Mouse (Mus musculus) MEL (cell line): ENCODE results near the gene Ptk7. TPM values are rescaled to one million over a fixed set of nuclear protein-coding genes. Genes with fewer than 3 reads are reported as not detected.

Experiments
- DNase-seq: peaks from one replicate; pipeline ENCODE4 v3.0.0; 2011; ENCODE audit warnings: low read depth, low spot score
- H3K27ac ChIP-seq: 2 replicates; pipeline ENCODE4 v1.5.1; 2012; ENCODE audit warnings: low read depth, mild to moderate bottlenecking, control low read depth, low read length, moderate library complexity; ENCODE audit not compliant: control insufficient read depth
- H3K27me3 ChIP-seq, 2 experiments: fragments of 150-350 bp in 1 of 2; sonication (generic) in 1 of 2; 2 replicates each; pipeline ENCODE4 v1.6.1; 2012; ENCODE audit warnings: low read length in 2 of 2, mild to moderate bottlenecking in 2 of 2, improper control_type of control experiment in 1 of 2, moderate library complexity in 1 of 2; ENCODE audit not compliant: insufficient read depth in 2 of 2, control insufficient read depth in 1 of 2
- H3K36me3 ChIP-seq, 2 experiments: 2 replicates each; pipeline ENCODE4 v1.6.1; 2012 to 2014; ENCODE audit warnings: low read length in 2 of 2, improper control_type of control experiment in 1 of 2, inconsistent platforms in 1 of 2, mild to moderate bottlenecking in 1 of 2; ENCODE audit not compliant: insufficient read depth in 2 of 2, control insufficient read depth in 1 of 2
- H3K4me1 ChIP-seq, 2 experiments: fragments of 150-350 bp in 1 of 2; sonication (generic) in 1 of 2; 2 replicates each; pipeline ENCODE4 v1.6.1; 2012; ENCODE audit warnings: low read length in 2 of 2, improper control_type of control experiment in 1 of 2, mild to moderate bottlenecking in 1 of 2; ENCODE audit not compliant: insufficient read depth in 2 of 2, control insufficient read depth in 1 of 2
- H3K4me3 ChIP-seq, 2 experiments: fragments of 150-350 bp in 1 of 2; sonication (generic) in 1 of 2; 2 replicates each; pipeline ENCODE4 v1.5.1; 2012; ENCODE audit warnings: low read depth in 2 of 2, low read length in 2 of 2, mild to moderate bottlenecking in 2 of 2, moderate library complexity in 2 of 2, control low read depth in 1 of 2, improper control_type of control experiment in 1 of 2; ENCODE audit not compliant: control insufficient read depth in 1 of 2, insufficient read depth in 1 of 2
- H3K79me2 ChIP-seq: 2 replicates; pipeline ENCODE4 v1.6.1; 2012; ENCODE audit warnings: mild to moderate bottlenecking, low read length, moderate library complexity; ENCODE audit not compliant: control insufficient read depth, poor library complexity, insufficient read depth
- H3K9ac ChIP-seq: 2 replicates; pipeline ENCODE4 v1.6.1; 2012; ENCODE audit warnings: low read depth, mild to moderate bottlenecking, control low read depth, low read length, moderate library complexity; ENCODE audit not compliant: control insufficient read depth, poor library complexity, severe bottlenecking
- H3K9me3 ChIP-seq: fragments of 150-350 bp; sonication (generic); replicated peaks from 2 replicates; pipeline ENCODE4 v1.6.1; 2012; ENCODE audit warnings: mild to moderate bottlenecking, low read length, improper control_type of control experiment, moderate library complexity; ENCODE audit not compliant: insufficient read depth
- BHLHE40 ChIP-seq: IDR thresholded peaks from 2 replicates; pipeline ENCODE4 v1.6.1; 2012; ENCODE audit warnings: low read depth, mild to moderate bottlenecking, inconsistent platforms, low read length, improper control_type of control experiment, borderline replicate concordance
- CTCF ChIP-seq, 3 experiments: IDR thresholded peaks in 2 of 3; conservative IDR thresholded peaks in 1 of 3; 2 replicates each; pipeline ENCODE4 v1.5.1; 2011 to 2012; ENCODE audit warnings: low read length in 3 of 3, low read depth in 2 of 3, mild to moderate bottlenecking in 2 of 3, improper control_type of control experiment in 1 of 3, inconsistent platforms in 1 of 3, mixed read lengths in 1 of 3, moderate library complexity in 1 of 3; ENCODE audit not compliant: control insufficient read depth in 1 of 3, insufficient read depth in 1 of 3, poor library complexity in 1 of 3, severe bottlenecking in 1 of 3
- E2F4 ChIP-seq: IDR thresholded peaks from 2 replicates; pipeline ENCODE4 v1.6.1; 2011; ENCODE audit warnings: low read depth, low read length, improper control_type of control experiment, borderline replicate concordance
- EP300 ChIP-seq, 2 experiments: IDR thresholded peaks; 2 replicates each; pipeline ENCODE4 v1.6.1; 2011; ENCODE audit warnings: improper control_type of control experiment in 2 of 2, low read length in 2 of 2, low read depth in 1 of 2, mild to moderate bottlenecking in 1 of 2
- ETS1 ChIP-seq: IDR thresholded peaks from 2 replicates; pipeline ENCODE4 v1.6.1; 2012; ENCODE audit warnings: low read depth, mild to moderate bottlenecking, inconsistent platforms, low read length, improper control_type of control experiment, moderate library complexity
- HCFC1 ChIP-seq: IDR thresholded peaks from 2 replicates; pipeline ENCODE4 v1.6.1; 2012; ENCODE audit warnings: low read depth, mild to moderate bottlenecking, inconsistent platforms, low read length, improper control_type of control experiment, moderate library complexity
- JUND ChIP-seq: IDR thresholded peaks from 2 replicates; pipeline ENCODE4 v1.6.1; 2011; ENCODE audit warnings: low read depth, mild to moderate bottlenecking, improper control_type of control experiment, low read length
- MAX ChIP-seq: IDR thresholded peaks from 2 replicates; pipeline ENCODE4 v1.6.1; 2011; ENCODE audit warnings: low read length, improper control_type of control experiment
- MAZ ChIP-seq: IDR thresholded peaks from 2 replicates; pipeline ENCODE4 v1.6.1; 2012; ENCODE audit warnings: low read depth, mild to moderate bottlenecking, inconsistent platforms, low read length, improper control_type of control experiment
- MEF2A ChIP-seq: IDR thresholded peaks from 2 replicates; pipeline ENCODE4 v1.6.1; 2014; ENCODE audit warnings: low read depth, mild to moderate bottlenecking, inconsistent platforms, low read length, improper control_type of control experiment; ENCODE audit not compliant: poor library complexity, insufficient replicate concordance, severe bottlenecking; ENCODE audit errors: extremely low read depth
- MYB ChIP-seq: IDR thresholded peaks from 2 replicates; pipeline ENCODE4 v1.6.1; 2011; ENCODE audit warnings: mild to moderate bottlenecking, low read depth, low read length, improper control_type of control experiment
- MYC ChIP-seq: IDR thresholded peaks from 2 replicates; pipeline ENCODE4 v1.6.1; 2011; ENCODE audit warnings: low read depth, mild to moderate bottlenecking, low read length, improper control_type of control experiment, moderate library complexity
- NELFE ChIP-seq: IDR thresholded peaks from 2 replicates; pipeline ENCODE4 v1.6.1; 2011; ENCODE audit warnings: low read depth, low read length, improper control_type of control experiment
- NRF1 ChIP-seq: IDR thresholded peaks from 2 replicates; pipeline ENCODE4 v1.6.1; 2014; ENCODE audit warnings: low read depth, mild to moderate bottlenecking, inconsistent platforms, low read length, improper control_type of control experiment, moderate library complexity; ENCODE audit not compliant: poor library complexity, insufficient read depth, severe bottlenecking
- POLR2A ChIP-seq, 2 experiments: IDR thresholded peaks; 2 replicates each; pipeline ENCODE4 v1.6.1; 2011 to 2012; ENCODE audit warnings: low read length in 2 of 2, mild to moderate bottlenecking in 2 of 2, control low read depth in 1 of 2, improper control_type of control experiment in 1 of 2, low read depth in 1 of 2, moderate library complexity in 1 of 2; ENCODE audit not compliant: control insufficient read depth in 1 of 2, insufficient read depth in 1 of 2, poor library complexity in 1 of 2
- POLR2AphosphoS2 ChIP-seq: IDR thresholded peaks from 2 replicates; pipeline ENCODE4 v1.6.1; 2011; ENCODE audit warnings: low read length, improper control_type of control experiment
- RAD21 ChIP-seq: IDR thresholded peaks from 2 replicates; pipeline ENCODE4 v1.6.1; 2011; ENCODE audit warnings: mild to moderate bottlenecking, low read depth, low read length, improper control_type of control experiment
- SIN3A ChIP-seq: IDR thresholded peaks from 2 replicates; pipeline ENCODE4 v1.6.1; 2012; ENCODE audit warnings: low read length, improper control_type of control experiment, inconsistent platforms
- SMC3 ChIP-seq: IDR thresholded peaks from 2 replicates; pipeline ENCODE4 v1.6.1; 2011; ENCODE audit warnings: low read depth, low read length, improper control_type of control experiment
- TCF12 ChIP-seq: IDR thresholded peaks from 2 replicates; pipeline ENCODE4 v1.6.1; 2014; ENCODE audit warnings: low read depth, mild to moderate bottlenecking, inconsistent platforms, low read length, improper control_type of control experiment, moderate library complexity
- UBTF ChIP-seq: IDR thresholded peaks from 2 replicates; pipeline ENCODE4 v1.6.1; 2012; ENCODE audit warnings: low read depth, mild to moderate bottlenecking, inconsistent platforms, low read length, improper control_type of control experiment, moderate library complexity, borderline replicate concordance; ENCODE audit not compliant: insufficient read depth
- USF1 ChIP-seq: IDR thresholded peaks from 2 replicates; pipeline ENCODE4 v1.6.1; 2014; ENCODE audit warnings: low read depth, mild to moderate bottlenecking, inconsistent platforms, low read length, improper control_type of control experiment, moderate library complexity
- ZC3H11A ChIP-seq: IDR thresholded peaks from 2 replicates; pipeline ENCODE4 v1.6.1; 2012; ENCODE audit warnings: low read depth, mild to moderate bottlenecking, inconsistent platforms, low read length, improper control_type of control experiment
- ZMIZ1 ChIP-seq: IDR thresholded peaks from 2 replicates; pipeline ENCODE4 v1.6.1; 2012; ENCODE audit warnings: low read depth, mild to moderate bottlenecking, inconsistent platforms, low read length, improper control_type of control experiment, moderate library complexity
- polyA plus RNA-seq, 2 experiments: library from polyadenylated mRNA; stranded (reverse) in 1 of 2; unstranded in 1 of 2; fragments of >175 nt in 1 of 2; fragments of >200 nt in 1 of 2; gene quantifications; 2 replicates each; pipeline versions ENCODE4 v1.2.1 to v1.2.4; 2012; ENCODE audit warnings: low replicate concordance in 2 of 2, low read depth in 1 of 2; ENCODE audit not compliant: insufficient read length in 2 of 2, insufficient read depth in 1 of 2, missing spikeins in 1 of 2
- total RNA-seq: library from RNA; depleted of rRNA; stranded (reverse); fragments of 300-350 nt; gene quantifications from 2 replicates; pipeline ENCODE4 v1.2.3, GENCODE M21; 2012

Ptk7 gene
- total and polyA plus RNA-seq, 3 experiments = 0.04 to 0.10 TPM; not detected in 1

GRCm38 (mm10) chr17:46645561-46646321 is 16.4 kb upstream of the Ptk7 start, which contains the start of the genes Klc4 and Mrpl2 (continued):
- TF ChIP-seq CTCF (IDR thresholded peaks at IDR 0.05 in 2 of 3, conservative IDR thresholded peaks at IDR 0.05 in 1 of 3; ENCODE audit: control insufficient read depth in 1 of 3, insufficient read depth in 1 of 3, low read depth in 2 of 3, low read length in 3 of 3, poor library complexity in 1 of 3, severe bottlenecking in 1 of 3) (no peak), MAZ (no peak; the same call in 1 of the 2 replicates), ZMIZ1 (peak; percentile 91), UBTF (no peak)

GRCm38 (mm10) chr17:46644916-46645475 is 15.7 kb upstream of the Ptk7 start:
- H3K27me3 ChIP-seq = no peaks in the 10 kb centered on the region
- peaks cover 7% of the 10 kb centered on the region for H3K79me2 ChIP-seq
- H3K36me3 ChIP-seq = peaks cover 0 to 7% of the 10 kb centered on the region in 2 experiments; a peak in 2 of 4 replicates
- H3K27ac ChIP-seq = no peak overlapping the region
- peaks cover 0 to 8% of the 10 kb centered on the region in 2 experiments; a peak in 1 of 4 replicates for H3K4me1 ChIP-seq
- TF ChIP-seq ZC3H11A (no peak), USF1 (no peak)
- H3K9ac ChIP-seq = peak overlapping the region; percentile 65
- H3K4me3 ChIP-seq = peak overlapping the region; percentile 70 to 72
- no peak for DNase-seq
- H3K9me3 ChIP-seq = no peaks in the 10 kb centered on the region

GRCm38 (mm10) chr17:46644152-46644805 is 15.0 kb upstream of the Ptk7 start:
- TF ChIP-seq JUND (no peak), POLR2A (IDR thresholded peaks at IDR 0.05; ENCODE audit: control insufficient read depth in 1 of 2, insufficient read depth in 1 of 2, low read depth in 1 of 2, low read length in 2 of 2, poor library complexity in 1 of 2) (no peak), MYB (no peak), SIN3A (no peak), SMC3 (no peak), HCFC1 (no peak), EP300 (IDR thresholded peaks at IDR 0.05; ENCODE audit: low read depth in 1 of 2, low read length in 2 of 2) (no peak), BHLHE40 (no peak), RAD21 (no peak), POLR2AphosphoS2 (no peak), TCF12 (no peak), MYC (no peak), NELFE (no peak), E2F4 (no peak), MAX (no peak), ZC3H11A (no peak), MEF2A (no peak), NRF1 (no peak), UBTF (no peak), ETS1 (no peak)
- H3K4me3 ChIP-seq = peak overlapping the region in 1 of 2 experiments; percentile 14; a peak in 1 of 4 replicates
- no peaks in the 10 kb centered on the region for H3K27me3 ChIP-seq
- peaks cover 7% of the 10 kb centered on the region for H3K79me2 ChIP-seq
- H3K36me3 ChIP-seq = peaks cover 0 to 5% of the 10 kb centered on the region in 2 experiments; a peak in 2 of 4 replicates
- no peak for DNase-seq
- H3K27ac ChIP-seq = no peak overlapping the region
- no peaks in the 10 kb centered on the region for H3K9me3 ChIP-seq
- H3K9ac ChIP-seq = no peak overlapping the region
- peaks cover 0 to 8% of the 10 kb centered on the region in 2 experiments; a peak in 1 of 4 replicates for H3K4me1 ChIP-seq
